ENCODE assay signal across 9 mouse cellular contexts in the genomic region with DNA sequence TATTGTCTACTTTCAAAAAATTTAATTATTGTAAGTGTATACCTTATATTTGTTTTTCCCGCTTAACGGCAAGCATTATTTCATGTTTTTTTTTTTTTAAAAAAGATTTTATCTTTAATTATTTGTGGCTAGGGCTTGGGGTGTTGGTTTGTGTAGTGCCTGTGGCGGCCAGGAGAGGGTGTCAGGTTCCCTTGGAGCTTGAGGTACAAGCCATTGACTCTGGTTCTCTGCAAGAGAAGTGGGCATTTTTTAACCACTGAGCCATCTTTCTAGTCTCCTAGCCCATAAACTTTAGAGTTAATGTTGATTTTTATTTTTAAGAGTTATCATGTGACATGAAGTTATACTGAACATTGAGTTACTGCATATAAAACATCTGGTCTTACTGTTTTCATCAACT. TPM values are rescaled to one million over a fixed set of nuclear protein-coding genes. Genes with fewer than 3 reads are reported as not detected.
A peak's percentile ranks its signal among the peaks of the same experiment; 100 is the strongest.
DNase-seq lines count a peak whose midpoint lies in the region; ATAC-seq and TF ChIP-seq lines count a peak whose summit lies in the region.
"Had no signal": no experiment of that assay in that cellular context is flagged by ENCODE, and none has a peak within 500 bp of the region (broad histone marks: within the 10 kb centered on the region; RNA-seq: fewer than 3 reads in every experiment).

No protein-coding gene starts in this region.

- peak; percentile 95 for ATAC-seq in megakaryocyte progenitor cell, adult 5-6 weeks (replicated peaks; ENCODE audit: poor library complexity)

- H3K27ac ChIP-seq in layer of hippocampus, adult 2 months, result no peak overlapping the region
- H3K27ac ChIP-seq: liver, embryonic 13.5 days had no signal

- no peak overlapping the region for H3K4me3 ChIP-seq in layer of hippocampus, adult 2 months
- H3K4me3 ChIP-seq: liver, embryonic 13.5 days had no signal

- DNase-seq in cerebellum, postnatal 14 days, result peak; percentile 58 to 73
- no peak for DNase-seq in cerebellum, adult 9-10 months
- peak in 1 of 2 experiments; percentile 36 for DNase-seq in layer of hippocampus, adult 2 months (ENCODE audit: low spot score in 2 of 2)
- no peak for DNase-seq in layer of hippocampus, adult 9-10 months (ENCODE audit: low spot score)
- DNase-seq in B cell, adult 2 months, result peak; percentile 58 to 65
- peak; percentile 53 for DNase-seq in brain, adult 2 months (ENCODE audit: low read depth, low spot score)
- DNase-seq in urinary bladder, postnatal 4 days (ENCODE audit: low spot score in 2 of 2), result no peak
- DNase-seq: liver, embryonic 13.5 days had no signal

- peak; percentile 90 for TF ChIP-seq CTCF in layer of hippocampus, adult 2 months (conservative IDR thresholded peaks at IDR 0.05)

RNA-seq across cellular contexts. Expression of a gene that starts 18.5 kb away (rescaled TPM):
- total RNA-seq in layer of hippocampus, adult 2 months (2021), result under 1 TPM; 0.15 to 0.20 TPM
- total RNA-seq in megakaryocyte progenitor cell, adult 5-6 weeks (2015), result 0.07 TPM in 1 of 2 replicates, not detected in the other
- total RNA-seq in megakaryocyte progenitor cell, adult 5-6 weeks (2017), result 0.20 TPM in 1 of 2 replicates, not detected in the other

RNA-seq across cellular contexts. Expression of a gene that starts 24.3 kb away (rescaled TPM):
- 10 to 100 TPM; 10.6 to 11.8 TPM for total RNA-seq in layer of hippocampus, adult 2 months (2021)
- total RNA-seq in megakaryocyte progenitor cell, adult 5-6 weeks (2015), result 9.6 and 10.2 TPM in 2 replicates
- 12.7 and 15.1 TPM in 2 replicates for total RNA-seq in megakaryocyte progenitor cell, adult 5-6 weeks (2017)

RNA-seq across cellular contexts. Expression of a gene that starts 53.0 kb away (rescaled TPM):
- 100 to 1,000 TPM; 173 to 177 TPM for total RNA-seq in layer of hippocampus, adult 2 months (2021)
- 0.35 and 0.59 TPM in 2 replicates for total RNA-seq in megakaryocyte progenitor cell, adult 5-6 weeks (2015)
- 1.2 and 1.4 TPM in 2 replicates for total RNA-seq in megakaryocyte progenitor cell, adult 5-6 weeks (2017)

Comparison
In these comparisons a context has a peak if more than half of its experiments do, and no peak if none do; other contexts are left out.
1. DNase-seq: peak in cerebellum, postnatal 14 days (2 of 2), B cell, adult 2 months (2 of 2) and brain, adult 2 months (single experiment); none in cerebellum, adult 9-10 months (single experiment), layer of hippocampus, adult 9-10 months (single experiment) and urinary bladder, postnatal 4 days (0 of 2).
2. RNA of a gene that starts 53.0 kb away (total RNA-seq): 173 to 177 TPM in layer of hippocampus, adult 2 months; 0.35 to 1.4 TPM in megakaryocyte progenitor cell, adult 5-6 weeks; every median in the first group is over 10 times any median in the second.